Mouse (Mus musculus): ENCODE data around the gene Lamtor1. TPM values are rescaled to one million over a fixed set of nuclear protein-coding genes. Genes with fewer than 3 reads are reported as not detected.

Gene Lamtor1
- total and polyA plus RNA-seq, 3 experiments = 68.6 to 107 (median 86.2) TPM

DNA sequence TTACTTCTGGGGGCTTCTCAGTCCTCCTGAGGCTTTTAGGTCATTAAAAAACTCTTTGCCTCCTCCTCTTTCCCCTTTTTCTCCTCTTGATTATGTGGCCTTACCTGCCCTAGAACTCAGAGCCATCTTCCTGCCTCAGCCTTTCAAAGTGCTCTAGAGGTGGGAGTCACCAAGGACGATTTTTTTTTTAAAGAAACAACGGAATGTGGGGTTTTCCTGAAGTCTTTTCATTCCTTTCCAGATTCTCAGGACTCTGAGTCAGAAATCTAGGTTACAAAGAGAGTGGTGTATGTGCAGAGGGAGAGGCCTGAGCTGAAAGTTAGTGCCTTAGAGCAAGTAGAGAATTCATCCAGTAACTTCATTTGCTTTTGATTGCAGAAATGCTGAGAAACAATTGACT, 66.0 kb downstream of the Lamtor1 start:
- Histone ChIP-seq H3K4me3 (replicated peaks in 1 of 3; ENCODE audit: low read depth in 2 of 3, low read length in 2 of 3, poor library complexity in 1 of 3) (peak overlapping the region in 2 of 3 experiments; percentile 69 to 75), H3K27ac (ENCODE audit: insufficient read depth, low read depth) (no peak overlapping the region), H3K9ac (ENCODE audit: insufficient read depth, low read depth) (peak overlapping the region; percentile 88)

GRCm38 (mm10) chr7:101973730-101974129, 68.0 kb downstream of the Lamtor1 start:
- Histone ChIP-seq H3K27ac (ENCODE audit: insufficient read depth, low read depth) (no peak overlapping the region), H3K27me3 (replicated peaks) (no peaks in the 10 kb centered on the region), H3K9ac (ENCODE audit: insufficient read depth, low read depth) (no peak overlapping the region), H3K4me3 (replicated peaks in 1 of 3; ENCODE audit: low read depth in 2 of 3, low read length in 2 of 3, poor library complexity in 1 of 3) (no peak overlapping the region), H3K36me3 (replicated peaks in 1 of 2; ENCODE audit: control insufficient read depth in 1 of 2, insufficient read depth in 1 of 2, low read length in 1 of 2) (peaks cover 0 to 33% of the 10 kb centered on the region in 2 experiments), H3K9me3 (replicated peaks; ENCODE audit: low read length) (no peaks in the 10 kb centered on the region), H3K79me2 (replicated peaks; ENCODE audit: control insufficient read depth, extremely low read depth, insufficient read depth, poor library complexity, severe bottlenecking) (peaks cover 39% of the 10 kb centered on the region), H3K4me1 (ENCODE audit: control insufficient read depth in 1 of 2, insufficient read depth in 2 of 2) (peaks cover 2 to 45% of the 10 kb centered on the region in 2 experiments; a peak in 2 of 4 replicates), H3K4me2 (ENCODE audit: insufficient read depth, low read depth, poor library complexity, severe bottlenecking) (no peak overlapping the region)
- DNase-seq (ENCODE audit: extremely low read depth) = no peak
- in situ Hi-C loops (cut with MboI; ENCODE audit: low pct_ligation_motif_present, low pct_unique_long_range_greater_than_20kb, low sequenced_read_pairs) = no loop called here
- dilution Hi-C loops (cut with MboI; ENCODE audit: extremely low pct_ligation_motif_present, extremely low pct_unique_long_range_greater_than_20kb, low sequenced_read_pairs) = no loop called here
- TF ChIP-seq MAFK (IDR thresholded peaks at IDR 0.05; ENCODE audit: insufficient replicate concordance, low read length) = no peak
- TF ChIP-seq SMC3 (IDR thresholded peaks at IDR 0.05; ENCODE audit: low read depth, low read length) = no peak
- no peak for TF ChIP-seq ELF1 (IDR thresholded peaks at IDR 0.05; ENCODE audit: low read depth, low read length)
- no peak for TF ChIP-seq HCFC1 (IDR thresholded peaks at IDR 0.05; ENCODE audit: low read depth, low read length)

More for the DNA sequence above, 66.0 kb downstream of the Lamtor1 start:
- Histone ChIP-seq H3K27me3 (replicated peaks) (no peaks in the 10 kb centered on the region), H3K9me3 (replicated peaks; ENCODE audit: low read length) (no peaks in the 10 kb centered on the region), H3K4me1 (ENCODE audit: control insufficient read depth in 1 of 2, insufficient read depth in 2 of 2) (peaks cover 2 to 56% of the 10 kb centered on the region in 2 experiments; a peak in 2 of 4 replicates), H3K4me2 (ENCODE audit: insufficient read depth, low read depth, poor library complexity, severe bottlenecking) (peak overlapping the region; percentile 48), H3K36me3 (replicated peaks in 1 of 2; ENCODE audit: control insufficient read depth in 1 of 2, insufficient read depth in 1 of 2, low read length in 1 of 2) (peaks cover 0 to 26% of the 10 kb centered on the region in 2 experiments), H3K79me2 (replicated peaks; ENCODE audit: control insufficient read depth, extremely low read depth, insufficient read depth, poor library complexity, severe bottlenecking) (peaks cover 39% of the 10 kb centered on the region)
- dilution Hi-C loops (cut with MboI; ENCODE audit: extremely low pct_ligation_motif_present, extremely low pct_unique_long_range_greater_than_20kb, low sequenced_read_pairs) (no loop called here), in situ Hi-C loops (cut with MboI; ENCODE audit: low pct_ligation_motif_present, low pct_unique_long_range_greater_than_20kb, low sequenced_read_pairs) (no loop called here)
- no peak for DNase-seq (ENCODE audit: extremely low read depth)
- no peak for TF ChIP-seq MYC (IDR thresholded peaks at IDR 0.05; ENCODE audit: low read depth, low read length)
- TF ChIP-seq ELF1 (IDR thresholded peaks at IDR 0.05; ENCODE audit: low read depth, low read length) = no peak
- no peak for TF ChIP-seq KAT2A (IDR thresholded peaks at IDR 0.05; ENCODE audit: insufficient replicate concordance, low read length)
- TF ChIP-seq POLR2A (IDR thresholded peaks at IDR 0.05; ENCODE audit: low read depth, low read length) = no peak
- no peak for TF ChIP-seq SMC3 (IDR thresholded peaks at IDR 0.05; ENCODE audit: low read depth, low read length)
- no peak for TF ChIP-seq TCF12 (IDR thresholded peaks at IDR 0.05; ENCODE audit: low read depth, low read length)
- TF ChIP-seq RAD21 (IDR thresholded peaks at IDR 0.05; ENCODE audit: low read depth, low read length) = no peak

- no peak for TF ChIP-seq HCFC1 (IDR thresholded peaks at IDR 0.05; ENCODE audit: low read depth, low read length)
- no peak for TF ChIP-seq MAZ (IDR thresholded peaks at IDR 0.05; ENCODE audit: low read depth, low read length)
- TF ChIP-seq EP300 (IDR thresholded peaks at IDR 0.05; ENCODE audit: low read length) = no peak
- no peak for TF ChIP-seq TBP (conservative IDR thresholded peaks at IDR 0.05; ENCODE audit: low read depth, low read length)
- TF ChIP-seq USF1 (IDR thresholded peaks at IDR 0.05; ENCODE audit: low read depth, low read length) = no peak
- TF ChIP-seq IRF4 (IDR thresholded peaks at IDR 0.05; ENCODE audit: low read depth, low read length) = no peak
- no peak for TF ChIP-seq ZC3H11A (IDR thresholded peaks at IDR 0.05; ENCODE audit: low read depth, low read length)
- TF ChIP-seq SIN3A (IDR thresholded peaks at IDR 0.05; ENCODE audit: low read length) = no peak
- no peak for TF ChIP-seq MEF2A (IDR thresholded peaks at IDR 0.05; ENCODE audit: borderline replicate concordance, low read depth, low read length)
- no peak for TF ChIP-seq TCF12 (IDR thresholded peaks at IDR 0.05; ENCODE audit: low read depth, low read length)
- no peak for TF ChIP-seq SMC3 (IDR thresholded peaks at IDR 0.05; ENCODE audit: low read depth, low read length)
- TF ChIP-seq CHD1 (IDR thresholded peaks at IDR 0.05; ENCODE audit: low read depth, low read length) = no peak
- no peak for TF ChIP-seq RCOR1 (conservative IDR thresholded peaks at IDR 0.05; ENCODE audit: low read depth, low read length)
- no peak for TF ChIP-seq ZKSCAN1 (IDR thresholded peaks at IDR 0.05; ENCODE audit: borderline replicate concordance, low read depth, low read length)
- no peak for TF ChIP-seq KAT2A (IDR thresholded peaks at IDR 0.05; ENCODE audit: insufficient replicate concordance, low read length)
- no peak for TF ChIP-seq MAFK (IDR thresholded peaks at IDR 0.05; ENCODE audit: insufficient replicate concordance, low read length)
- no peak for TF ChIP-seq CHD2 (IDR thresholded peaks at IDR 0.05; ENCODE audit: low read length)
- TF ChIP-seq ELF1 (IDR thresholded peaks at IDR 0.05; ENCODE audit: low read depth, low read length) = no peak
- TF ChIP-seq JUND (conservative IDR thresholded peaks at IDR 0.05; ENCODE audit: low read depth, low read length) = no peak
- H3K4me3 ChIP-seq (replicated peaks in 1 of 3; ENCODE audit: low read depth in 2 of 3, low read length in 2 of 3, poor library complexity in 1 of 3) = no peak overlapping the region
- no peaks in the 10 kb centered on the region for H3K27me3 ChIP-seq (replicated peaks)
- H3K4me2 ChIP-seq (ENCODE audit: insufficient read depth, low read depth, poor library complexity, severe bottlenecking) = no peak overlapping the region
- in situ Hi-C loops (cut with MboI; ENCODE audit: low pct_ligation_motif_present, low pct_unique_long_range_greater_than_20kb, low sequenced_read_pairs) = no loop called here
- peaks cover 0 to 36% of the 10 kb centered on the region in 2 experiments for H3K36me3 ChIP-seq (replicated peaks in 1 of 2; ENCODE audit: control insufficient read depth in 1 of 2, insufficient read depth in 1 of 2, low read length in 1 of 2)
- H3K79me2 ChIP-seq (replicated peaks; ENCODE audit: control insufficient read depth, extremely low read depth, insufficient read depth, poor library complexity, severe bottlenecking) = peaks cover 39% of the 10 kb centered on the region
- no peak overlapping the region for H3K9ac ChIP-seq (ENCODE audit: insufficient read depth, low read depth)
- H3K4me1 ChIP-seq (ENCODE audit: control insufficient read depth in 1 of 2, insufficient read depth in 2 of 2) = peaks cover 2 to 37% of the 10 kb centered on the region in 2 experiments; a peak in 2 of 4 replicates
- no peaks in the 10 kb centered on the region for H3K9me3 ChIP-seq (replicated peaks; ENCODE audit: low read length)
- DNase-seq (ENCODE audit: extremely low read depth) = no peak
- no peak overlapping the region for H3K27ac ChIP-seq (ENCODE audit: insufficient read depth, low read depth)
- dilution Hi-C loops (cut with MboI; ENCODE audit: extremely low pct_ligation_motif_present, extremely low pct_unique_long_range_greater_than_20kb, low sequenced_read_pairs) = no loop called here
Measured at GRCm38 (mm10) chr7:101974505-101974904, 68.8 kb downstream of the Lamtor1 start.

Measured in CH12.LX (cell line).